Mouse (Mus musculus) kidney, adult 2 months (tissue): ENCODE results near the gene Mrpl4. TPM values are rescaled to one million over a fixed set of nuclear protein-coding genes. Genes with fewer than 3 reads are reported as not detected.

Experiments used
- DNase-seq: peaks from one replicate; pipeline ENCODE4 v3.0.0; 2021
- H3K27ac ChIP-seq: fragments of 200-500 bp; 2 replicates; pipeline ENCODE4 v1.5.1; 2012; ENCODE audit warnings: low read depth, low read length, control low read depth, inconsistent platforms; ENCODE audit not compliant: insufficient read depth
- H3K27me3 ChIP-seq: fragments of 200-500 bp; replicated peaks from 2 replicates; pipeline ENCODE4 v1.6.1; 2012; ENCODE audit warnings: mild to moderate bottlenecking, moderate library complexity, low read length, inconsistent platforms; ENCODE audit not compliant: control insufficient read depth, insufficient read depth
- H3K36me3 ChIP-seq: fragments of 200-500 bp; 2 replicates; pipeline ENCODE4 v1.6.1; 2012; ENCODE audit warnings: mild to moderate bottlenecking, moderate library complexity, low read length, inconsistent platforms; ENCODE audit not compliant: control insufficient read depth, insufficient read depth
- H3K4me1 ChIP-seq: fragments of 200-500 bp; 2 replicates; pipeline ENCODE4 v1.6.1; 2011; ENCODE audit warnings: low read length; ENCODE audit not compliant: control insufficient read depth, insufficient read depth
- H3K4me3 ChIP-seq: fragments of 200-500 bp; 2 replicates; pipeline ENCODE4 v1.5.1; 2011; ENCODE audit warnings: mild to moderate bottlenecking, low read depth, low read length, control low read depth; ENCODE audit not compliant: insufficient read depth
- CTCF ChIP-seq: fragments of 200-500 bp; conservative IDR thresholded peaks from 2 replicates; pipeline ENCODE4 v1.5.1; 2011; ENCODE audit warnings: low read depth, mild to moderate bottlenecking, control low read depth, low read length, moderate library complexity, mixed read lengths; ENCODE audit not compliant: insufficient read depth, insufficient read length
- POLR2A ChIP-seq: fragments of 200-500 bp; IDR thresholded peaks from one replicate; pipeline ENCODE4 v1.6.1; 2011; ENCODE audit warnings: low read depth, low read length, control low read depth
- WGBS: fragments of 180-500 bp; shearing (Covaris S2); methylation state at CpG from one replicate; pipeline ENCODE4 v1.1.7; 2018; 5-methylcytosine and 5-hydroxymethylcytosine counted together
- polyA plus RNA-seq: library from polyadenylated mRNA; depleted of rRNA; stranded (reverse); fragments of >200 nt; gene quantifications from 2 replicates; pipeline ENCODE4 v1.2.3, GENCODE M21; 2012

Gene Mrpl4
- polyA plus RNA-seq, 1 experiment: 213 TPM

DNA sequence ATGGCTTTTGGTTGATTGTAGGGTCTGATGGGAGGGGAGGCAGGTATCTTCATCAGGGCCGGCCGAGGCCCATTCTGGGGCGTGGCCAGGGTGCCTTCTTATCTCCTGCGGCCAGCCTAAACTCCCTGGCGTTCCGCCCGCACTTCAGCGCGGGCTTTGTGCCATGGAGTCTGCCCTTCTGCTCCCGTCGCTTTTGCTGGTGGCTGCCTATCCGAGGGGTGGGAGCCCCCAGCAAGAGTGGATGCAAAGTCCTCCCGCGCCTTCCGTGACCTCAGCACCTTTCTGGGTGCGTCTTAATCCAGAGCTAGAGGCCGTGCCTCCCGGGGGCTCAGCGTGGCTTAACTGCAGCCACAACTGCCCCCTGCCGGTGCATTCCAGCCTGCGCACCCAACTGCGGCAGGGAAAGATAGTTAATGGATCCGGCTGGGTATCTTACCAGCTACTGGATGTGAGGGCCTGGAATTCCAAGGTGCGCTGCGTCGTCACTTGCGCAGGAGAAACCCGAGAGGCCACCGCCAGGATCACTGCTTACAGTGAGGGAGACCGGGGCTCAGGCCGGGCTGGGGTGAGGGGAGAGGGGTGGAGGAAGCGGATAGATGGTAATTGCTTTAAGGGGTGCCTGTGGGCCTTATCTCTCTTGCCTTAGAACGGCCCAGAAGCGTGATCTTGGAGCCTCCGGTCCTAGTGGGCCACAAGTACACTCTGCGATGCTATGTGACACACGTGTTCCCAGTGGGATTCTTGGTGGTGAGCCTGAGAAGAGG is 26.9 kb downstream of the Mrpl4 start, which contains the start of gene Icam4:
TSS of gene Icam4 (plus strand) at position 83 of the 764 bp plus-strand sequence.
- Histone ChIP-seq H3K36me3 (no peaks in the 10 kb centered on the region), H3K27ac (no peak within 1 kb of the TSS), H3K4me3 (peak within 1 kb of the TSS; percentile 36; the same call in 1 of the 2 replicates), H3K4me1 (peaks cover 4% of the 10 kb centered on the region; the same call in 1 of the 2 replicates), H3K27me3 (no peaks in the 10 kb centered on the region)
- peak; percentile 86 for DNase-seq
- no peak for TF ChIP-seq POLR2A
- peak; percentile 82 for TF ChIP-seq CTCF
- 5% methylated on average over 37 of the region's 37 CpGs for WGBS

DNA sequence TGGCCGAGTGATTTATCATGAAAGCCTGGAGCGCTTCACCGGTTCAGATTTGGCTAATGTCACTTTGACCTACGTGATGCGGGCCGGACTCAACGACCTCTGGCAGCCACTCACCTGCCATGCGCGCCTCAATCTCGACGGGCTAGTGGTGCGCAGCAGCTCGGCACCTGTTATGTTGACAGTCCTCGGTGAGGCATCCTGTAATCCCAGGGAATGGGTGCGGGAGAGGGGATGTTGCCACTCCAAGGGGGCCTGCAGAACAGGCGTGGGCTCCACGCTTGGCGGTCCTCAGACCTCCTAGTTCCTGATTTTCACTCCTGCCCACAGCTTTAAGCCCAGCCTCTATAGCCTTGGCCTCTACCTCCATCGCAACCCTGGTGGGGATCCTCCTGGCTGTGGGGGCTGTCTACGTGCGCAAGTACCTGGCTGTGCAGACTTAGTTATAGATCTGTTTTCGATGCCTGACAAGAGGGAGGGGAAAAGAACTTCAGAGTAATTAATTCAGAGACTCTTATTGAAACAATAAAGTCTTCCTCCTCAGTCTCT is 27.6 kb downstream of the Mrpl4 start:
- 34% methylated on average over 22 of the region's 22 CpGs for WGBS

DNA sequence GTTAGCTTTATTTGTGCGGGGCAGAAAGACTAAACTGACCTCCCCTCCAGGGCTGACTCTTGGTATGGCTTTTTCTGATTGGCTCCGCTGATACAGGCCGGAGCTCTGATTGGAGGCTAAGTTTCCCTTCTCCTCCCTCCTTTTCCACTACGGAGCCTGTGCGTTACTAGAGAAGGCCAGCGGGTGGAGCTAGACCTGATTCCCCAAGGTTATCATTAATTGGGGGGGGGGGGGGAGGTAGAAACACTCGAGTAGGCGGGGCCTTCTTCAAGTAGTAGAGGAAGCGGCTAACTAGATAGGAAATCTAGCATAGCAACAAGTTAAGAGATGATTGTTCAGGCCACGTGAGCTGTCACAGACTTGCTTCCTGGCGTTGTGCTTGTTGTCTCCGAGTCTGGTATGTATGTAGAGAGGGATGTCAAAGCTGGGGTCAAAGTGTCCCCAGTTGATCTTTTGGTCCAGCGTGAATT is 28.3 kb downstream of the Mrpl4 start:
- H3K36me3 ChIP-seq: no peaks in the 10 kb centered on the region
- peak overlapping the region; percentile 25; the same call in 1 of the 2 replicates for H3K27ac ChIP-seq
- no peaks in the 10 kb centered on the region; the same call in 1 of the 2 replicates for H3K27me3 ChIP-seq
- H3K4me3 ChIP-seq: peak overlapping the region; percentile 59
- peaks cover 4% of the 10 kb centered on the region; the same call in 1 of the 2 replicates for H3K4me1 ChIP-seq
- peak; percentile 95 for DNase-seq
- TF ChIP-seq POLR2A (no peak), CTCF (peak; percentile 63)
- WGBS: 0% methylated on average over 13 of the region's 13 CpGs

More for the DNA sequence above, 27.6 kb downstream of the Mrpl4 start:
- no peak overlapping the region for H3K27ac ChIP-seq
- TF ChIP-seq POLR2A: no peak
- no peak for TF ChIP-seq CTCF
- no peaks in the 10 kb centered on the region; the same call in 1 of the 2 replicates for H3K27me3 ChIP-seq
- no peaks in the 10 kb centered on the region for H3K36me3 ChIP-seq
- H3K4me3 ChIP-seq: no peak overlapping the region
- DNase-seq: peak; percentile 19
- H3K4me1 ChIP-seq: peaks cover 4% of the 10 kb centered on the region; the same call in 1 of the 2 replicates

- H3K36me3 ChIP-seq: no peaks in the 10 kb centered on the region
- H3K27me3 ChIP-seq: no peaks in the 10 kb centered on the region; the same call in 1 of the 2 replicates
- H3K4me1 ChIP-seq: peaks cover 4% of the 10 kb centered on the region; the same call in 1 of the 2 replicates
- TF ChIP-seq CTCF: no peak
- under 1% methylated on average over 36 of the region's 36 CpGs for WGBS
- DNase-seq: peak; percentile 64
- peak overlapping the region; percentile 59 for H3K4me3 ChIP-seq
- H3K27ac ChIP-seq: peak overlapping the region; percentile 25; the same call in 1 of the 2 replicates
These were observed 28.8 kb downstream of the Mrpl4 start for GRCm38 (mm10) chr9:21031251-21031895.

- Histone ChIP-seq H3K4me1 (peaks cover 4% of the 10 kb centered on the region; the same call in 1 of the 2 replicates), H3K27ac (peak within 1 kb of the TSS; percentile 25; the same call in 1 of the 2 replicates), H3K27me3 (no peaks in the 10 kb centered on the region; the same call in 1 of the 2 replicates), H3K4me3 (peak within 1 kb of the TSS; percentile 61), H3K36me3 (no peaks in the 10 kb centered on the region)
- WGBS: under 1% methylated on average over 35 of the region's 35 CpGs
- no peak for TF ChIP-seq CTCF
- TF ChIP-seq POLR2A: no peak
- no peak for DNase-seq
These were observed 29.4 kb downstream of the Mrpl4 start, which contains the start of gene Icam5 for GRCm38 (mm10) chr9:21031896-21032351. Gene Icam5 (plus strand): TSS chr9:21032073.

GRCm38 (mm10) chr9:21032491-21032890 is 30.0 kb downstream of the Mrpl4 start:
- 2% methylated on average over 7 of the region's 7 CpGs for WGBS
- Histone ChIP-seq H3K27me3 (no peaks in the 10 kb centered on the region; the same call in 1 of the 2 replicates), H3K4me1 (peaks cover 4% of the 10 kb centered on the region; the same call in 1 of the 2 replicates), H3K4me3 (no peak overlapping the region), H3K36me3 (no peaks in the 10 kb centered on the region), H3K27ac (no peak overlapping the region)
- TF ChIP-seq CTCF (no peak), POLR2A (no peak)
- no peak for DNase-seq
